Mouse (Mus musculus): ENCODE measurements around the gene Trmt2a. TPM values are rescaled to one million over a fixed set of nuclear protein-coding genes. Genes with fewer than 3 reads are reported as not detected.

Trmt2a gene
- polyA plus RNA-seq, 1 experiment, result 39.4 TPM

DNA sequence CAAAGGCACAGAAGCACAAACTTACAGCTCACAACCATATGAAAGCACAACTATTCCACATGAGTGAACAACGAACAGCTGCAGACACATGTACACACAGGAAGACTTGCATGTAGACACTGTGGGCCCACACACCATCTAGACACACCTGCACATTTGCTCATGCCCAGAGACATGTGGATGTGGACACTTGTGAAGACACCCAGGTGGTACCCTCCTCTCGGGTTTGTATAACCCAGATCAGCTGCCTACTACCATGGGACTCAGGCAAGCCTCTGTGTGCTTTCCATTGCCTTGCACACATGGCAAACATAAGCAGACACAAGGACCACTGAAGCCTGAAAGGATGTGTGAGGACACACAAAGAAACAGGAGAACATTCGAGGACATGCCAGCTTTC is 17.4 kb upstream of the Trmt2a start:
- WGBS, result 72% methylated on average over 3 of the region's 3 CpGs
- DNase-seq, result no peak
- H3K27ac ChIP-seq (ENCODE audit: insufficient read depth, low read depth, low read length), result no peak overlapping the region
- peaks cover 9% of the 10 kb centered on the region; the same call in 1 of the 2 replicates for H3K4me1 ChIP-seq (ENCODE audit: control insufficient read depth, insufficient read depth, low read length)
- no peaks in the 10 kb centered on the region for H3K36me3 ChIP-seq (ENCODE audit: control insufficient read depth, insufficient read depth, low read length)
- TF ChIP-seq POLR2A (IDR thresholded peaks at IDR 0.05; ENCODE audit: low read depth, low read length), result no peak
- no peaks in the 10 kb centered on the region for H3K27me3 ChIP-seq (replicated peaks; ENCODE audit: control insufficient read depth, insufficient read depth, low read length)
- no peak overlapping the region for H3K4me3 ChIP-seq (ENCODE audit: insufficient read depth, low read depth, low read length)

DNA sequence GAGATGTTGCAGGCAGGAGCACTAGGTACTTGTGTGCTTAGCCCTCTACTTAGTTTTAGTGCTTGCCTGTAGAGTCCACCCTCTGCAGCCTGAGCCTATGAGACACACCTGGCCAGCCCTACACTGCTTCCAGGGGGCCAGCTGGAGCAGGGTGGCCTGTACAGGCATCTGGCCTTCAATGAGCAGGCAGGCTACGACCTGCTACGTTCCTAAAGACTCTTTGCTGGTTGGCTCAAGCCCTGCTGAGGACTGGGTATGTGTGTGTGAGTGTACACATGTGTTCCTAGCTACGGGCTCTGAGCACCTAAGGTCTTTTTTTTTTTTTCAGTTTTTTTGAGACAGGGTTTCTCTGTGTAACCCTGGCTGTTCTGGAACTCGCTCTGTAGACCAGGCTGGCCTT is 17.0 kb upstream of the Trmt2a start:
- Histone ChIP-seq H3K4me3 (ENCODE audit: insufficient read depth, low read depth, low read length) (no peak overlapping the region), H3K36me3 (ENCODE audit: control insufficient read depth, insufficient read depth, low read length) (no peaks in the 10 kb centered on the region), H3K27me3 (replicated peaks; ENCODE audit: control insufficient read depth, insufficient read depth, low read length) (no peaks in the 10 kb centered on the region), H3K27ac (ENCODE audit: insufficient read depth, low read depth, low read length) (no peak overlapping the region), H3K4me1 (ENCODE audit: control insufficient read depth, insufficient read depth, low read length) (peaks cover 10% of the 10 kb centered on the region; the same call in 1 of the 2 replicates)
- WGBS, result 76% methylated on average over 4 of the region's 4 CpGs
- no peak for DNase-seq
- TF ChIP-seq POLR2A (IDR thresholded peaks at IDR 0.05; ENCODE audit: low read depth, low read length), result no peak
- TF ChIP-seq CTCF (conservative IDR thresholded peaks at IDR 0.05; ENCODE audit: insufficient read depth, insufficient read length, low read depth, low read length), result no peak

DNA sequence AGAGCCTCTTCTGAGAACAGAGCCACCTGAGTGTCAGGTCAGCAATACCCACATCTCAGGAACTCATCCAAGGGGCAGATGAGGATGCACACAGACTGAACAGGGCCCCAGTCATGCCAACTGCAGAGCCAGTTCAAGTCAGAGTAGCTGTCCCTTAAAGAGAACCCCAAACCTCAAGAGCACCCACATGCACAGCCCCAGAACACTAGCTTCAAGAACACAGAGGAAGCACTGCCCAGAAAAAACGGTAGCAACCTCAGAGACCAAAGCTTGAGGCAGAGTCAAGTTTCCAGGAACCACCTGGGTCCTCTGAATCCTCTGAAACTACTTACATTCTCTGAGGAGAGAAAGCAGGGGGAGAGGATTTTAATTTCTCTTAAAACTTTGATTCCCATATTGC is 15.0 kb upstream of the Trmt2a start:
- Histone ChIP-seq H3K4me1 (ENCODE audit: control insufficient read depth, insufficient read depth, low read length) (peaks cover 10% of the 10 kb centered on the region; the same call in 1 of the 2 replicates), H3K27me3 (replicated peaks; ENCODE audit: control insufficient read depth, insufficient read depth, low read length) (no peaks in the 10 kb centered on the region), H3K27ac (ENCODE audit: insufficient read depth, low read depth, low read length) (no peak overlapping the region), H3K4me3 (ENCODE audit: insufficient read depth, low read depth, low read length) (no peak overlapping the region), H3K36me3 (ENCODE audit: control insufficient read depth, insufficient read depth, low read length) (no peaks in the 10 kb centered on the region)
- no peak for DNase-seq
- no peak for TF ChIP-seq POLR2A (IDR thresholded peaks at IDR 0.05; ENCODE audit: low read depth, low read length)
- no peak for TF ChIP-seq CTCF (conservative IDR thresholded peaks at IDR 0.05; ENCODE audit: insufficient read depth, insufficient read length, low read depth, low read length)
- 7% methylated on average over 1 of the region's 1 CpGs for WGBS

DNA sequence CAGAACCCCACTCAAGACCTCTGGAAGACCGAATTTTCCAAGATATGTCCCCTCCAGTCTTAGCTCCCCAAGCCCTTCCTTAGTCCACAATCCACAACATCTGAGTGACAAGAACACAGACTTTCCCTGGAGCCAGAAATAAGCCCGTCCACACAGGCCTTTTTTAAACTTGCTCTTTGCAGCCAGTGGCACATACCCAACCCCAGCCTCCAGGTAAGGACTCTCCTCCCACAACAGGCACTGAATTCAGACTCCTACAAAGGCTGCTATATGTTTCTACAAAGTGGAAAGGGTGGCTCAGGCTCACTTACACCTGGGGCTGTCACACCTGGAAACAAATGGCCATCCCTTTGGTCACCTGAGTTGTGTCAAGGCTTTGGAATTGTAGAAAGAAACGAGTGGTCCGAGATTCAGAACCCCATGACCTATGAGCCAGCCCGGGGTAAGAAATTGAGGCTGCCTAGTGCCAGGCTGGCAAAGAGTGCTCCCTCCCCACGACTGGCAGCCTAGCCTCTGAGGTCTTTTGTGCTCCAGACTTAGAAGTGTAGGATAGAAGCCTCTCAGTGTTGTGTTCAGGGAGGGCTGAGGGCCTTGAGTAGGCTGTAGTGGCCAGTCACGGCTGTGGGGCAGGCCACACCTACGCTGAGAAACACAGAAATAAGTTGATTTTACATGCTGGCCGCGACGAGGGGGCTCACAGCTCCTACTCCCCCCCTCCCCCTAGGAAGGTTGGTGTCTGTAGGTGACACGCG is 14.4 kb upstream of the Trmt2a start:
- WGBS, result 11% methylated on average over 13 of the region's 13 CpGs
- DNase-seq, result peak; percentile 20
- TF ChIP-seq POLR2A (IDR thresholded peaks at IDR 0.05; ENCODE audit: low read depth, low read length) (no peak), CTCF (conservative IDR thresholded peaks at IDR 0.05; ENCODE audit: insufficient read depth, insufficient read length, low read depth, low read length) (no peak)
- Histone ChIP-seq H3K27me3 (replicated peaks; ENCODE audit: control insufficient read depth, insufficient read depth, low read length) (no peaks in the 10 kb centered on the region), H3K4me1 (ENCODE audit: control insufficient read depth, insufficient read depth, low read length) (peaks cover 10% of the 10 kb centered on the region; the same call in 1 of the 2 replicates), H3K36me3 (ENCODE audit: control insufficient read depth, insufficient read depth, low read length) (no peaks in the 10 kb centered on the region), H3K4me3 (ENCODE audit: insufficient read depth, low read depth, low read length) (peak overlapping the region; percentile 77), H3K27ac (ENCODE audit: insufficient read depth, low read depth, low read length) (no peak overlapping the region)

DNA sequence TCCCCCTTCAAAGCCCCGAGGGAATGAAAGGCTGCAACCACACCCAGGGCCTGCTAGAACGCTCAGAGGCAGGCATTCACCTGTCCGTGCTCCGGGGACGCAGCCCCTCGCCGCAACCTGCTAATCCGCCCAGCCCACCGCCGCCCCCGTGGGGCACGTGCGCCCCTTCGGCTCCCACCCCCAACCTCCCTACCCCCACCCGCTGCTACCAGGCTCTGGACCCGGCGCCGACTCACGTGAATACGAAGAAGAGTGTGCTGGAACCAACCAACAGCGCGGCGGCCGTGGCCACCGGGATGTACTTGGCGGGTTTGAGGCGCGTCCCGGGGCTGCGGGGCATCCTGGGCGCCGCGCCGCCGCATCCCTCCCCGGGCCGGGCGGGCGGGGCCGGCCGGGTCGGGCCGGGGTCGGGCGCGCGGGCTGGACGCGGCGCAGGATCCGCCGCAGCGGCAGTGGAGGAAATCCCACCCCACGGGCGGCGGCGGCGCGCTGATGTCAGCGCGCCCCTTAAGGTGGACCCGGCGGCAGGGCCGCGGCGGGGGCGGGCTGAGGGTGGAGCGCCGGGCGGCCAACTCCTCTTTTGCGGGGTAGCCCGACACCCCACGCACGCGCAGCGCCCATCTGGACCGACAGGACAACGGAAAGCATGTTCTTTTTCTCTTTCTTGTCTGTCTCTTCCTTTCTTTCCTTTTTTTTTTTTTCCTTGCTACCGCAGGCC is 13.6 kb upstream of the Trmt2a start, which contains the start of gene Zdhhc8:
TSS of gene Zdhhc8 (minus strand) at position 466 of the 718 bp plus-strand sequence.
- peak; percentile 82 for DNase-seq

DNA sequence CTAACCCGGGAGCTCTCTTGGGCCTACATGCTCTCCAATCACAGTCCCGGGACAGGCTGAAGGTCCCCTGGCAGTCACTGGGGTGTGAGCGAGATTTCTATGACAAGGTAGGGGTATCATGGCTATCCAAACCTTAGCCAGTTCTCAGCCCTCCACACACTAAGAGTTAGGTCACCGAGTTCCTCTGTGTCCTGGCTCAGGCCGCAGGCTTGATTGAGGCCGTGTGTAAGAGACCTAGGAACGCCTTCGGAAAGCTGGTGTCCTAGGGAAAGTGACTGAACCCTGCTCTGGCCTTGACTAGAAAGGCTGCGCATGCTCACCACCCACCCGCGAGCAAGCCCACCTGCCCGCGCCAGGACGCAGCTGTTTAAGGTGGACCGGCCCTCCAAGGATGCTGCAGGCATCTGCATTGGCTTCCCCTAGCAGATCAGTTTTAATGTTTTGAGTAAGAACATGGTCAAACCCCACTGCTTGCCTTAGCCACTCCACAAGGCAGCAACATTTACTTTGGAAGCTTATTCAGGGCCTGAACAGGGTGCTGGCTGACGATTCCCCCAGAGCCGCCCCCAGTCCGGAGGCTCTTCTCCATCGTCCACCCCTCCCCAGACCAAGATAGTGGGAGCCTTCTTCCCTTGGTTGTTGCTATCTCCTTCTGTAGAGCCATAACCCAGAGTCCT is 13.0 kb upstream of the Trmt2a start:
- Histone ChIP-seq H3K27ac (ENCODE audit: insufficient read depth, low read depth, low read length) (peak overlapping the region; percentile 79), H3K4me1 (ENCODE audit: control insufficient read depth, insufficient read depth, low read length) (peaks cover 8% of the 10 kb centered on the region; the same call in 1 of the 2 replicates), H3K4me3 (ENCODE audit: insufficient read depth, low read depth, low read length) (peak overlapping the region; percentile 77), H3K27me3 (replicated peaks; ENCODE audit: control insufficient read depth, insufficient read depth, low read length) (no peaks in the 10 kb centered on the region), H3K36me3 (ENCODE audit: control insufficient read depth, insufficient read depth, low read length) (no peaks in the 10 kb centered on the region; the same call in 1 of the 2 replicates)
- TF ChIP-seq POLR2A (IDR thresholded peaks at IDR 0.05; ENCODE audit: low read depth, low read length), result no peak
- no peak for TF ChIP-seq CTCF (conservative IDR thresholded peaks at IDR 0.05; ENCODE audit: insufficient read depth, insufficient read length, low read depth, low read length)
- DNase-seq, result peak; percentile 77
- WGBS, result 5% methylated on average over 19 of the region's 19 CpGs

More for the DNA sequence above, 13.6 kb upstream of the Trmt2a start, which contains the start of gene Zdhhc8:
- peak within 1 kb of the TSS; percentile 79 for H3K27ac ChIP-seq (ENCODE audit: insufficient read depth, low read depth, low read length)
- peak within 1 kb of the TSS; percentile 77 for H3K4me3 ChIP-seq (ENCODE audit: insufficient read depth, low read depth, low read length)
- no peak for TF ChIP-seq POLR2A (IDR thresholded peaks at IDR 0.05; ENCODE audit: low read depth, low read length)
- TF ChIP-seq CTCF (conservative IDR thresholded peaks at IDR 0.05; ENCODE audit: insufficient read depth, insufficient read length, low read depth, low read length), result no peak
- no peaks in the 10 kb centered on the region for H3K27me3 ChIP-seq (replicated peaks; ENCODE audit: control insufficient read depth, insufficient read depth, low read length)
- 2% methylated on average over 77 of the region's 79 CpGs for WGBS
- no peaks in the 10 kb centered on the region; the same call in 1 of the 2 replicates for H3K36me3 ChIP-seq (ENCODE audit: control insufficient read depth, insufficient read depth, low read length)
- H3K4me1 ChIP-seq (ENCODE audit: control insufficient read depth, insufficient read depth, low read length), result peaks cover 10% of the 10 kb centered on the region; the same call in 1 of the 2 replicates
